Mouse (Mus musculus) liver, embryonic 11.5 days (tissue): Measurements from ENCODE around the gene Bace2. TPM values are rescaled to one million over a fixed set of nuclear protein-coding genes. Genes with fewer than 3 reads are reported as not detected.

ENCODE experiments used
- ATAC-seq: fragments of 200-750 bp; cut with Nextera tagmentation; replicated peaks from 2 replicates; pipeline ENCODE4 v1.8.0; 2017; ENCODE audit warnings: moderate number of reproducible peaks, mild to moderate bottlenecking, moderate TSS enrichment, moderate library complexity; ENCODE audit not compliant: low FRiP score
- DNase-seq: peaks from one replicate; pipeline ENCODE4 v3.0.0-alpha.2; 2017; ENCODE audit warnings: low spot score
- H3K27ac ChIP-seq: fragments of 300-500 bp; sonication (generic); 2 replicates; pipeline ENCODE4 v1.5.1; 2014; ENCODE audit warnings: mild to moderate bottlenecking, low read depth, low read length, control low read depth
- H3K27me3 ChIP-seq: fragments of 300-500 bp; sonication (generic); replicated peaks from 2 replicates; pipeline ENCODE4 v1.6.1; 2014; ENCODE audit warnings: low read length, mixed read lengths; ENCODE audit not compliant: control insufficient read depth, insufficient read depth
- H3K36me3 ChIP-seq: fragments of 300-500 bp; sonication (generic); 2 replicates; pipeline ENCODE4 v1.6.1; 2014; ENCODE audit warnings: mild to moderate bottlenecking, low read length, moderate library complexity, mixed read lengths; ENCODE audit not compliant: control insufficient read depth, insufficient read depth
- H3K4me1 ChIP-seq: fragments of 300-500 bp; sonication (generic); replicated peaks from 2 replicates; pipeline ENCODE4 v1.6.1; 2014; ENCODE audit warnings: low read length, mixed read lengths; ENCODE audit not compliant: control insufficient read depth, insufficient read depth
- H3K4me2 ChIP-seq: fragments of 300-500 bp; sonication (generic); 2 replicates; pipeline ENCODE4 v1.6.1; 2014; ENCODE audit warnings: mild to moderate bottlenecking, control low read depth, moderate library complexity
- H3K4me3 ChIP-seq: fragments of 300-500 bp; sonication (generic); 2 replicates; pipeline ENCODE4 v1.5.1; 2014; ENCODE audit warnings: low read depth, low read length, control low read depth
- H3K9ac ChIP-seq: fragments of 300-500 bp; sonication (generic); 2 replicates; pipeline ENCODE4 v1.6.1; 2014; ENCODE audit warnings: low read depth, low read length, control low read depth
- H3K9me3 ChIP-seq: fragments of 300-500 bp; sonication (generic); 2 replicates; pipeline ENCODE4 v1.6.1; 2016; ENCODE audit warnings: low read length, inconsistent platforms, mixed read lengths; ENCODE audit not compliant: control insufficient read depth
- WGBS: fragments of 180-500 bp; shearing (Covaris S2); extraction: QIAGEN DNeasy Blood & Tissue Kit; methylation state at CpG from one replicate; pipeline ENCODE4 v1.1.7; 2014; 5-methylcytosine and 5-hydroxymethylcytosine counted together
- polyA plus RNA-seq: library from polyadenylated mRNA; unstranded; fragments of >200 nt; fragmentation: Nextera tagmentation; extraction: Ambion mirVana; gene quantifications from 2 replicates; pipeline ENCODE4 v1.2.1, GENCODE M21; 2014

Bace2 gene
- polyA plus RNA-seq, 1 experiment from 2014 or later, result 6.4 TPM

GRCm38 (mm10) chr16:97418749-97419453 lies 62.4 kb downstream of the Bace2 start:
- DNase-seq (no peak), ATAC-seq (no peak)
- Histone ChIP-seq H3K4me1 (no peaks in the 10 kb centered on the region), H3K36me3 (no peaks in the 10 kb centered on the region), H3K9ac (no peak overlapping the region), H3K4me2 (no peak overlapping the region), H3K27me3 (no peaks in the 10 kb centered on the region), H3K27ac (no peak overlapping the region), H3K4me3 (no peak overlapping the region), H3K9me3 (no peaks in the 10 kb centered on the region)
- 78% methylated on average over 6 of the region's 6 CpGs for WGBS

- Histone ChIP-seq H3K27me3 (no peaks in the 10 kb centered on the region), H3K36me3 (no peaks in the 10 kb centered on the region), H3K9me3 (no peaks in the 10 kb centered on the region), H3K4me3 (no peak overlapping the region), H3K9ac (no peak overlapping the region), H3K4me2 (no peak overlapping the region), H3K27ac (no peak overlapping the region), H3K4me1 (no peaks in the 10 kb centered on the region)
- 81% methylated on average over 6 of the region's 6 CpGs for WGBS
- no peak for ATAC-seq
- DNase-seq, result no peak
Observed at GRCm38 (mm10) chr16:97421671-97422070, 65.1 kb downstream of the Bace2 start.

DNA sequence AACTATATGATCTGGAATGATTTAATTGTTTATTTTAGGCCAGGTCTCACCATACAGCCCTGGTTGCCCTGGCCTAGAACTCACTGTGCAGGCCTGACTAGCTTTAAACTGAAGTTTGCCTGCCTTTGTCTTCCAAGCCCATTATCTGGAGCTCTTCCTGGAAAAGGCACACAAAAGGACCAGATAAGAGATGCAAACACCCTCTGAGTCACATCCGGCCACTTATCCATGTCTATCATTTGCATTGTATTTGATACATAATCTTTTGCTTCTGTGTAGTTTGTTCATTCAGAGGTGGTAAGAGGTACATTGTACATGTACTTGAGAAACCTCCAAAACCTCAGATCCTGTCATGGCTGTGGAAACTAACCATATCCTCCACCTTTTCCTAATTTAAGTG lies 67.1 kb downstream of the Bace2 start:
- Histone ChIP-seq H3K4me2 (no peak overlapping the region), H3K27ac (no peak overlapping the region), H3K27me3 (no peaks in the 10 kb centered on the region), H3K9ac (no peak overlapping the region), H3K4me3 (no peak overlapping the region), H3K9me3 (no peaks in the 10 kb centered on the region), H3K36me3 (no peaks in the 10 kb centered on the region), H3K4me1 (no peaks in the 10 kb centered on the region)
- no peak for DNase-seq
- WGBS, result 47% methylated on average over 1 of the region's 1 CpGs
- ATAC-seq, result no peak

DNA sequence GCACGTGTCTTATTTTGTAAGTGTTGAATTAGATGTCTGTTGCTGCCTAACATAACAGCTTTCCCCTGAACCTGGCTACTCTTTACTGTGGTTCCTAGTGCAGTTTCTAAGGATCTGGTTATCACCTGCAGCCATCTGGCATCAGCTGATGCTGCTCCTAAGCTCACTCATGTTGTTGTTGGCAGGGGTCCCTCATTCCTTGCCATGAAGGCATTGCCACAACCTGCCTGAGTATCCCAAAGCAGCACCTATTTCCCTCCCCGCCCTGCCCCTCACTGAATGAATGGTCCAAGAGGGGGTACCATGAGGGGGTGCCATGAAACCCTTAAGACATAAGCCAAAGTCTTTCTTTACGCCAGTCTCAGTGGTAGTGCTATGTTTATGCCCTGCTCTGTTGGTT lies 71.5 kb downstream of the Bace2 start:
- Histone ChIP-seq H3K9me3 (no peaks in the 10 kb centered on the region), H3K4me2 (no peak overlapping the region), H3K27ac (no peak overlapping the region), H3K9ac (no peak overlapping the region), H3K4me1 (no peaks in the 10 kb centered on the region), H3K27me3 (no peaks in the 10 kb centered on the region), H3K4me3 (no peak overlapping the region), H3K36me3 (no peaks in the 10 kb centered on the region)
- DNase-seq (no peak), ATAC-seq (no peak)
- WGBS, result 80% methylated on average over 3 of the region's 3 CpGs

GRCm38 (mm10) chr16:97430091-97430490 lies 73.5 kb downstream of the Bace2 start:
- H3K4me2 ChIP-seq, result no peak overlapping the region
- H3K4me1 ChIP-seq, result no peaks in the 10 kb centered on the region
- H3K9me3 ChIP-seq, result no peaks in the 10 kb centered on the region
- no peaks in the 10 kb centered on the region for H3K36me3 ChIP-seq
- H3K27me3 ChIP-seq, result no peaks in the 10 kb centered on the region
- 86% methylated on average over 4 of the region's 4 CpGs for WGBS
- H3K27ac ChIP-seq, result no peak overlapping the region
- no peak for ATAC-seq
- DNase-seq, result no peak
- no peak overlapping the region for H3K4me3 ChIP-seq
- no peak overlapping the region for H3K9ac ChIP-seq

- no peaks in the 10 kb centered on the region for H3K27me3 ChIP-seq
- no peak overlapping the region for H3K4me2 ChIP-seq
Observed at GRCm38 (mm10) chr16:97431328-97431727, 74.8 kb downstream of the Bace2 start.

DNA sequence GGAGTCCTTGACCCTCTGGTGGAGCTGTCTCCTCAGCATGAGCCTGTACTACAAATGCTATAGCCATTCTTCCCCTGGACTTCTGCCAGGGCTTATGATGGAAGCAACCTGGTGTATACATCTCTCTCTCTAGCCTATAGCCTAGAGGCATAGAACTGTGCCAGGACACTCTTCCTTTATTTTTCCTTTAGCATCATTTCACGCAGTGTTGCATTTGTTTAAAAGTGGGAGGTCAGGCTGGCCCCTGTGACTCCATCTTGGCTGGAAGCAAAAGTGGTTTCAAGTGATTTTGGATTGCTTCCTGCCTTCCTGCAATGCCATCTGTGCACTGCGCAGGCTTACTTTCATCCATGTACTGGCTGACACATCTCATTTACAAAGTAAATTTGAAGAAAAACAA lies 77.7 kb downstream of the Bace2 start:
- ATAC-seq, result no peak
- Histone ChIP-seq H3K9ac (no peak overlapping the region), H3K4me1 (no peaks in the 10 kb centered on the region), H3K4me2 (no peak overlapping the region), H3K9me3 (no peaks in the 10 kb centered on the region), H3K27ac (no peak overlapping the region), H3K4me3 (no peak overlapping the region), H3K27me3 (no peaks in the 10 kb centered on the region), H3K36me3 (no peaks in the 10 kb centered on the region)
- WGBS, result 86% methylated on average over 2 of the region's 2 CpGs
- no peak for DNase-seq

More at GRCm38 (mm10) chr16:97431328-97431727, 74.8 kb downstream of the Bace2 start:
- Histone ChIP-seq H3K9me3 (no peaks in the 10 kb centered on the region), H3K27ac (no peak overlapping the region), H3K4me3 (no peak overlapping the region), H3K9ac (no peak overlapping the region), H3K4me1 (no peaks in the 10 kb centered on the region), H3K36me3 (no peaks in the 10 kb centered on the region)
- WGBS, result 51% methylated on average over 4 of the region's 4 CpGs
- DNase-seq, result no peak
- ATAC-seq, result no peak

DNA sequence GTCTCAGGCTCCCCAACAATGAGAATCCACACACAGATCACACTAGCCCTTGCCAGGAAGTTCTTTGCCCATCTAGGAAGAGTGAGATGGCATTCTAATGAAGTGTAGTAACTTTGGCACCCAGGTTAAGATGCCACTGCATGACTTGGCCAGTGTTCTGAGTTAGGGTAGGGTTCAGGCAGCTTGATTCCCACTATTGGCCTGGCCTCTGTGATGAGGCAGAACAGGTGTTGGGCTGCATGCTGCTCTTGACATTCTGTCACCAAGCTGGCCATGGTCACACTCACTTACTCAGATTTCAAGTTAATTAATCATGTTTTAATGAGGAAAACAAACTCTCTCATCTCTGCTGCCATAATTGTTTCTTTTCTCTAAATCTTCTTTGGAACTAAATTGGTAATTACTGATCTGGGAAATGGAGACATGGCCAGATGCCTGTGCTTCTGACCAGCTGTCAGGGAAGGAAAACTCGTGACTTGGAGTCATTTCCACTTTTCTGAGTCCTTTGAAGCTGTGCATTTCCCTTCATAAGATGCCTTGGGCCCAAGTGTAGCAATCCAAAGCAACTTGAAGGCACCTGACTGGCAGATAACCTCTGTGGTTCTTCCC lies 81.0 kb downstream of the Bace2 start:
- no peaks in the 10 kb centered on the region for H3K4me1 ChIP-seq
- H3K27ac ChIP-seq, result no peak overlapping the region
- DNase-seq, result no peak
- H3K27me3 ChIP-seq, result no peaks in the 10 kb centered on the region
- H3K4me3 ChIP-seq, result no peak overlapping the region
- no peaks in the 10 kb centered on the region for H3K9me3 ChIP-seq
- no peaks in the 10 kb centered on the region for H3K36me3 ChIP-seq
- WGBS, result 20% methylated on average over 1 of the region's 1 CpGs
- no peak overlapping the region for H3K9ac ChIP-seq
- no peak overlapping the region for H3K4me2 ChIP-seq
- no peak for ATAC-seq

- Histone ChIP-seq H3K4me1 (no peaks in the 10 kb centered on the region), H3K9me3 (no peaks in the 10 kb centered on the region), H3K4me3 (no peak overlapping the region), H3K27me3 (no peaks in the 10 kb centered on the region), H3K9ac (no peak overlapping the region), H3K4me2 (no peak overlapping the region), H3K36me3 (no peaks in the 10 kb centered on the region), H3K27ac (no peak overlapping the region)
- DNase-seq (no peak), ATAC-seq (no peak)
- 77% methylated on average over 3 of the region's 3 CpGs for WGBS
Observed at GRCm38 (mm10) chr16:97438191-97438590, 81.6 kb downstream of the Bace2 start.
